In genomic region chr8:123747772-123748171, GRCm38 (mm10) we compare ENCODE assay signal across 17 mouse cellular contexts. TPM values are rescaled to one million over a fixed set of nuclear protein-coding genes. Genes with fewer than 3 reads are reported as not detected.
DNase-seq lines count a peak whose midpoint lies in the region; ATAC-seq and TF ChIP-seq lines count a peak whose summit lies in the region.
"Had no signal": no experiment of that assay in that cellular context is flagged by ENCODE, and none has a peak within 500 bp of the region (broad histone marks: within the 10 kb centered on the region; RNA-seq: fewer than 3 reads in every experiment).

No protein-coding gene starts in this region.

- H3K4me2 ChIP-seq in liver, postnatal 0 days (ENCODE audit: low read depth, low read length) = no peak overlapping the region
- H3K4me2 ChIP-seq in heart, embryonic 15.5 days = no peak overlapping the region
- H3K4me2 ChIP-seq: limb, embryonic 12.5 days; neural tube, embryonic 15.5 days; stomach, embryonic 15.5 days had no signal

- TF ChIP-seq EP300 in liver, postnatal 0 days (IDR thresholded peaks at IDR 0.05; ENCODE audit: low read depth) = no peak

- ATAC-seq in liver, postnatal 0 days = no peak
- no peak; the same call in 1 of the 2 replicates for ATAC-seq in heart, embryonic 15.5 days (replicated peaks; ENCODE audit: insufficient number of reproducible peaks, insufficient read depth, low FRiP score, low read depth)
- ATAC-seq in megakaryocyte progenitor cell, adult 5-6 weeks (replicated peaks; ENCODE audit: poor library complexity) = no peak
- no peak for ATAC-seq in megakaryocyte, adult 5-6 weeks (ENCODE audit: poor library complexity, severe bottlenecking)
- ATAC-seq: CD4-positive, CD25-positive, alpha-beta regulatory T cell, adult 4 months; Patski had no signal

- no peaks in the 10 kb centered on the region for H3K27me3 ChIP-seq in heart, embryonic 10.5 days (ENCODE audit: insufficient read depth, poor library complexity, severe bottlenecking)
- no peaks in the 10 kb centered on the region for H3K27me3 ChIP-seq in liver, postnatal 0 days (ENCODE audit: insufficient read depth, low read length)
- no peaks in the 10 kb centered on the region for H3K27me3 ChIP-seq in heart, embryonic 15.5 days
- H3K27me3 ChIP-seq: limb, embryonic 12.5 days; neural tube, embryonic 15.5 days; Patski; stomach, embryonic 15.5 days had no signal

- DNase-seq in heart, adult 11 months = peak; percentile 94
- no peak for DNase-seq in heart, embryonic 10.5 days (ENCODE audit: low spot score)
- DNase-seq in liver, postnatal 0 days = no peak
- DNase-seq in liver = no peak
- peak; percentile 23 for DNase-seq in lung, postnatal 25 days (ENCODE audit: low spot score)
- DNase-seq: cerebellum, adult 9-10 months; midbrain, embryonic 14.5 days; right cerebral cortex, postnatal 14 days; thymus, postnatal 4 days had no signal

- no peaks in the 10 kb centered on the region for H3K9me3 ChIP-seq in heart, embryonic 10.5 days
- no peaks in the 10 kb centered on the region for H3K9me3 ChIP-seq in liver, postnatal 0 days (ENCODE audit: low read length)
- H3K9me3 ChIP-seq in heart, embryonic 15.5 days (replicated peaks) = no peaks in the 10 kb centered on the region
- H3K9me3 ChIP-seq: limb, embryonic 12.5 days; neural tube, embryonic 15.5 days; stomach, embryonic 15.5 days had no signal

- no peak overlapping the region for H3K4me3 ChIP-seq in heart, embryonic 10.5 days
- no peak overlapping the region for H3K4me3 ChIP-seq in liver, postnatal 0 days (ENCODE audit: low read depth, low read length)
- H3K4me3 ChIP-seq in heart, embryonic 15.5 days = no peak overlapping the region
- H3K4me3 ChIP-seq: limb, embryonic 12.5 days; neural tube, embryonic 15.5 days; stomach, embryonic 15.5 days had no signal

- H3K4me1 ChIP-seq in heart, embryonic 10.5 days = peaks cover 47% of the 10 kb centered on the region
- H3K4me1 ChIP-seq in liver, postnatal 0 days (ENCODE audit: insufficient read depth) = peaks cover 9% of the 10 kb centered on the region
- peaks cover 19% of the 10 kb centered on the region for H3K4me1 ChIP-seq in heart, embryonic 15.5 days (replicated peaks)

- WGBS in heart, embryonic 10.5 days = 49% methylated on average over 5 of the region's 5 CpGs
- 56% methylated on average over 5 of the region's 5 CpGs for WGBS in liver, postnatal 0 days (ENCODE audit: insufficient replicate concordance)
- 45% methylated on average over 5 of the region's 5 CpGs for WGBS in heart, embryonic 15.5 days

- no peak overlapping the region; the same call in 1 of the 2 replicates for H3K27ac ChIP-seq in heart, embryonic 10.5 days
- H3K27ac ChIP-seq in liver, postnatal 0 days (ENCODE audit: low read depth) = 0 out of 2 replicates have a peak overlapping the region, but pooled peaks have one; percentile 22
- peak overlapping the region; percentile 45; the same call in 1 of the 2 replicates for H3K27ac ChIP-seq in heart, embryonic 15.5 days
- H3K27ac ChIP-seq: limb, embryonic 12.5 days; stomach, embryonic 15.5 days had no signal

- H3K9ac ChIP-seq in liver, postnatal 0 days (replicated peaks) = no peak overlapping the region
- H3K9ac ChIP-seq in heart, embryonic 15.5 days = no peak overlapping the region
- H3K9ac ChIP-seq: limb, embryonic 12.5 days; neural tube, embryonic 15.5 days; stomach, embryonic 15.5 days had no signal

- no peak for TF ChIP-seq CTCF in liver, postnatal 0 days (IDR thresholded peaks at IDR 0.05; ENCODE audit: low read depth)

- H3K36me3 ChIP-seq in heart, embryonic 10.5 days = no peaks in the 10 kb centered on the region
- no peaks in the 10 kb centered on the region for H3K36me3 ChIP-seq in liver, postnatal 0 days (replicated peaks; ENCODE audit: insufficient read depth, low read length)
- no peaks in the 10 kb centered on the region for H3K36me3 ChIP-seq in heart, embryonic 15.5 days
- H3K36me3 ChIP-seq: limb, embryonic 12.5 days; neural tube, embryonic 15.5 days; stomach, embryonic 15.5 days had no signal

RNA-seq across cellular contexts. Expression of gene Rab4a, which starts 58.0 kb away (rescaled TPM):
- 65.9 and 68.9 TPM in 2 replicates for polyA plus RNA-seq in heart, embryonic 10.5 days (2016; fragmentation: Nextera tagmentation; extraction: Ambion mirVana)
- 30.4 and 36.3 TPM in 2 replicates for polyA plus RNA-seq in liver, postnatal 0 days (2015; fragmentation: Nextera tagmentation; extraction: Ambion mirVana)
- polyA plus RNA-seq in heart, embryonic 15.5 days (2015; fragmentation: Nextera tagmentation; extraction: Ambion mirVana) = 26.9 and 32.1 TPM in 2 replicates
- 5.3 and 12.5 TPM in 2 replicates for total RNA-seq in megakaryocyte progenitor cell, adult 5-6 weeks (2015)
- total RNA-seq in megakaryocyte progenitor cell, adult 5-6 weeks (2017) = 5.2 and 5.9 TPM in 2 replicates
- 1.2 and 2.1 TPM in 2 replicates for total RNA-seq in megakaryocyte, adult 5-6 weeks (2015)
- 0.26 and 1.1 TPM in 2 replicates for total RNA-seq in megakaryocyte, adult 5-6 weeks (2017)

Comparison
In these comparisons a context has a peak if more than half of its experiments do, and no peak if none do; other contexts are left out.
1. DNase-seq: peak in heart, adult 11 months (single experiment) and lung, postnatal 25 days (single experiment); none in heart, embryonic 10.5 days (single experiment), liver, postnatal 0 days (single experiment) and liver (single experiment).